Mouse (Mus musculus): ENCODE measurements at regions not wholly inside any gene's neighbourhood (a gene's known extent, or its start where the extent isn't known, plus 50 kb on each side); places are given as distances from the start of the nearest gene placed in this dataset.

- DNase-seq (ENCODE audit: low spot score) = no peak
Observed at GRCm38 (mm10) chr6:17157270-17157669, 92.3 kb downstream of the Tes start.

- peak; percentile 81 for DNase-seq (ENCODE audit: low spot score)
Observed at GRCm38 (mm10) chr6:17169971-17170781, 105.2 kb downstream of the Tes start.

- DNase-seq (ENCODE audit: low spot score) = no peak
Observed at GRCm38 (mm10) chr6:17170782-17171272, 105.9 kb downstream of the Tes start.

- peak; percentile 15 for DNase-seq (ENCODE audit: low spot score)
Observed at GRCm38 (mm10) chr6:17171273-17172011, 106.5 kb downstream of the Tes start.

- DNase-seq (ENCODE audit: low spot score) = no peak
Observed at GRCm38 (mm10) chr6:17172050-17172449, 107.1 kb downstream of the Tes start.

GRCm38 (mm10) chr6:17177153-17177552 is 103.8 kb upstream of the Cav2 start:
- DNase-seq (ENCODE audit: low spot score) = peak; percentile 48

- DNase-seq (ENCODE audit: low spot score) = no peak
Observed at GRCm38 (mm10) chr6:17179476-17179875, 101.5 kb upstream of the Cav2 start.

GRCm38 (mm10) chr6:17186604-17187003 is 94.4 kb upstream of the Cav2 start:
- DNase-seq (ENCODE audit: low spot score) = no peak

GRCm38 (mm10) chr6:17187106-17187505 is 93.9 kb upstream of the Cav2 start:
- no peak for DNase-seq (ENCODE audit: low spot score)

GRCm38 (mm10) chr6:17195538-17195937 is 85.4 kb upstream of the Cav2 start:
- DNase-seq (ENCODE audit: low spot score) = no peak

- peak; percentile 45 for DNase-seq (ENCODE audit: low spot score)
Observed at GRCm38 (mm10) chr6:17197728-17198397, 83.1 kb upstream of the Cav2 start.

GRCm38 (mm10) chr6:17198876-17199275 is 82.1 kb upstream of the Cav2 start:
- no peak for DNase-seq (ENCODE audit: low spot score)

GRCm38 (mm10) chr6:17201916-17202636 is 78.9 kb upstream of the Cav2 start:
- peak; percentile 9 for DNase-seq (ENCODE audit: low spot score)

GRCm38 (mm10) chr6:17203302-17203701 is 77.7 kb upstream of the Cav2 start:
- no peak for DNase-seq (ENCODE audit: low spot score)

- no peak for DNase-seq (ENCODE audit: low spot score)
Observed at GRCm38 (mm10) chr6:17203900-17204686, 76.9 kb upstream of the Cav2 start.

- DNase-seq (ENCODE audit: low spot score) = no peak
Observed at GRCm38 (mm10) chr6:17206932-17207331, 74.1 kb upstream of the Cav2 start.

GRCm38 (mm10) chr6:17209792-17210191 is 71.2 kb upstream of the Cav2 start:
- no peak for DNase-seq (ENCODE audit: low spot score)

- peak; percentile 28 for DNase-seq (ENCODE audit: low spot score)
Observed at GRCm38 (mm10) chr6:17211346-17211745, 69.6 kb upstream of the Cav2 start.

- DNase-seq (ENCODE audit: low spot score) = no peak
Observed at GRCm38 (mm10) chr6:17214774-17215173, 66.2 kb upstream of the Cav2 start.

GRCm38 (mm10) chr6:17216442-17216841 is 64.5 kb upstream of the Cav2 start:
- DNase-seq (ENCODE audit: low spot score) = no peak

- no peak for DNase-seq (ENCODE audit: low spot score)
Observed at GRCm38 (mm10) chr6:17223744-17224143, 57.2 kb upstream of the Cav2 start.
